Mouse (Mus musculus) liver, adult 2 months (tissue): Measurements from ENCODE around the gene Ndufv1. TPM values are rescaled to one million over a fixed set of nuclear protein-coding genes. Genes with fewer than 3 reads are reported as not detected.
A peak's percentile ranks its signal among the peaks of the same experiment; 100 is the strongest.
"Not testable (repeated sequence)": the region's sequence is repeated elsewhere in the genome, so short reads cannot be mapped to it uniquely, and the experiment has no call there.

Experiments used
- DNase-seq: peaks from one replicate; pipeline ENCODE4 v3.0.0-alpha.2; 2011; ENCODE audit warnings: low read depth, low spot score; ENCODE audit errors: extremely low read depth
- H3K27ac ChIP-seq: fragments of 200-500 bp; replicated peaks from 2 replicates; pipeline ENCODE4 v1.5.1; 2012; ENCODE audit warnings: low read depth, mild to moderate bottlenecking, control low read depth, inconsistent platforms, low read length; ENCODE audit not compliant: insufficient read depth
- H3K27me3 ChIP-seq: fragments of 200-500 bp; 2 replicates; pipeline ENCODE4 v1.6.1; 2012; ENCODE audit warnings: mild to moderate bottlenecking, moderate library complexity, low read length, inconsistent platforms; ENCODE audit not compliant: control insufficient read depth, insufficient read depth
- H3K36me3 ChIP-seq: fragments of 200-500 bp; 2 replicates; pipeline ENCODE4 v1.6.1; 2012; ENCODE audit warnings: low read length, inconsistent platforms; ENCODE audit not compliant: control insufficient read depth, insufficient read depth
- H3K4me1 ChIP-seq: fragments of 200-500 bp; 2 replicates; pipeline ENCODE4 v1.6.1; 2011; ENCODE audit warnings: low read length; ENCODE audit not compliant: control insufficient read depth, insufficient read depth
- H3K4me3 ChIP-seq: fragments of 200-500 bp; 2 replicates; pipeline ENCODE4 v1.5.1; 2011; ENCODE audit warnings: low read depth, mild to moderate bottlenecking, control low read depth, low read length, moderate library complexity; ENCODE audit not compliant: insufficient read depth
- H3K79me2 ChIP-seq: fragments of 200-500 bp; 2 replicates; pipeline ENCODE4 v1.6.1; 2012; ENCODE audit warnings: inconsistent platforms, mild to moderate bottlenecking, low read length, moderate library complexity; ENCODE audit not compliant: control insufficient read depth, insufficient read depth
- H3K9ac ChIP-seq: fragments of 200-500 bp; 2 replicates; pipeline ENCODE4 v1.6.1; 2012; ENCODE audit warnings: low read depth, mild to moderate bottlenecking, control low read depth, inconsistent platforms, low read length
- CTCF ChIP-seq: fragments of 200-500 bp; IDR thresholded peaks from 2 replicates; pipeline ENCODE4 v1.5.1; 2011; ENCODE audit warnings: low read depth, low read length, control low read depth
- POLR2A ChIP-seq: fragments of 200-500 bp; IDR thresholded peaks from 2 replicates; pipeline ENCODE4 v1.6.1; 2011; ENCODE audit warnings: low read length, control low read depth; ENCODE audit not compliant: insufficient read depth; ENCODE audit errors: extremely low read depth
- WGBS: fragments of 180-500 bp; shearing (Covaris S2); methylation state at CpG from one replicate; pipeline ENCODE4 v1.1.7; 2018; 5-methylcytosine and 5-hydroxymethylcytosine counted together
- polyA plus RNA-seq: library from polyadenylated mRNA; depleted of rRNA; stranded (reverse); fragments of >200 nt; gene quantifications from 2 replicates; pipeline ENCODE4 v1.2.3, GENCODE M21; 2012
- total RNA-seq: library from RNA; depleted of rRNA; stranded (reverse); fragments of >200 nt; gene quantifications from 2 replicates; pipeline ENCODE4 v1.2.3, GENCODE M21; 2014

Ndufv1 gene
- total and polyA plus RNA-seq, 2 experiments, result 189 to 239 TPM

DNA sequence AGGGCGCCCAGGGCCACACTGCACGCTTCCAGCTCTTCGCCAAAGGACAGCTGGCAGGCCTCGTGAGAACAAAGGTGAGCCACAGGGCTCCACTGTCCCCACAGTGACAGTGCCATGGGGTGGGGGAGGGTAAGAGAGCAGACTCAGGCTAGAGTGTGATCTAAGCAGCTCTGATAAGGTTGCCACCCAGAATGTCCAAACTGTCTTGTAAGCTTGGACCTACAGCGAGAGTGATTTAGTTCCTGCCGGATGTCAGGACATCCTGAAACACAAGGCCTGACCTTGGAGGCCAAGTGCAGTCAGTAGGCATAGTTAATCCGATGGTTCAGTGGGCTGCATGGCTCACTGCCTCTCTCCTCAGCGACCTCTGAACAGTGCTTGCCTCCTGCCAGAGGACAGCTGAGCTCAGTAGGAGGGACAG is 27.3 kb downstream of the Ndufv1 start:
- Histone ChIP-seq H3K4me3 (no peak overlapping the region), H3K27me3 (no peaks in the 10 kb centered on the region), H3K27ac (peak overlapping the region; percentile 97), H3K9ac (peak overlapping the region; percentile 0; the same call in 1 of the 2 replicates), H3K79me2 (no peaks in the 10 kb centered on the region), H3K36me3 (peaks cover 3% of the 10 kb centered on the region; the same call in 1 of the 2 replicates), H3K4me1 (peaks cover 28% of the 10 kb centered on the region)
- peak; percentile 94 for DNase-seq
- WGBS, result 5% methylated on average over 8 of the region's 8 CpGs
- TF ChIP-seq POLR2A (no peak), CTCF (no peak)

DNA sequence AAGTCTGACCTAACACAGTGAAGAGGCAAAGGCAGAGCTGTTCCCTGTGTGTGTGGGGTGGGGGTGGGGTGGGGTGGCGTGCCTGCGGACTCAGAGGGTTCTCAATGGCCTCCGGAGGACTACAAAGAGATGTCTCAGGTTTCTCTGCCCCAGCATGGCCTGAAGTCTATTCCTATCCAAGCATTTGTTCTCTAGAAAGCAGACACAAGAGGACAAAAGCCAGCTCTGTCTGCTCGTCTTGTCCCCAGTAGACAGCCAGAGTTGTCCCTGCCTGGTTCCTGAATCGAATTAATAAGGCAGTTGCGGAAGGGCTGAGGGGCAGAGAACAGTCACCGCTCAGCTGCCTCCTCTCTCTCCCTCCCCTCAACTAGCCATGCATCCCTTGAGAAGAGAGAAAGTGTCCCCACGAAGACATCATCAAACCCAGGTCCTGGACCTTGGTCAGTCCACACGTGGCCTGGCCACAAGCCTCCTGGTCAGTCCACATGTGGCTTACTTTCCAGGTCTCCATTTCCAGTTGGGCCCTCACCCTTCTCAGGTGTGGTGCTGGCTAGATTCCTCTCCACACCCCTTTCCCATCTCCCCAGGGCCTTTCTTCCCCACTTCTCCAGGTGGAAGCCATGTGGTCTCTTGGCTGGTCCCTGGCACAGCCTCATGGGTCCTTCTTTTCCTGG is 28.9 kb downstream of the Ndufv1 start:
- WGBS, result 78% methylated on average over 9 of the region's 9 CpGs
- peak; percentile 34 for DNase-seq

DNA sequence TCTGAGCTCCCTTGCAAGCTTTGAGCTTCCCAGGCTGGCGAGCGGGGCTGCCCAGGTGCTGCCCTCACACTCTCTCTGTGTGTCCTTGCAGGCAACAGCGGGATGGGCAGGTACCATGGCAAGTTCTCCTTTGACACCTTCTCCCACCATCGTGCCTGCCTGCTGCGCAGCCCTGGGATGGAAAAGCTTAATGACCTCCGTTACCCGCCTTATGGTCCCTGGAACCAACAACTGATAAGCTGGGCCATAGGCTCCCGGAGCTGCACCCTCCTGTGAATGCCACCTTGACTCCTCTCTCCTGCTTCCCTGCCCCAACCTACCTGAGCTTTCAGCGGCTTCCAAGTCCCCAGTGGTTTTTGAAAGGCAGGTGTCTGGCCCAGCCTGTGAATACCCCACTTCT is 31.7 kb downstream of the Ndufv1 start:
- WGBS, result 89% methylated on average over 9 of the region's 9 CpGs
- H3K27ac ChIP-seq, result no peak overlapping the region
- TF ChIP-seq CTCF, result no peak
- TF ChIP-seq POLR2A, result no peak
- no peak overlapping the region for H3K9ac ChIP-seq
- H3K79me2 ChIP-seq, result no peaks in the 10 kb centered on the region
- no peak overlapping the region for H3K4me3 ChIP-seq
- H3K36me3 ChIP-seq, result no peaks in the 10 kb centered on the region
- DNase-seq, result no peak
- peaks cover 16% of the 10 kb centered on the region for H3K4me1 ChIP-seq
- H3K27me3 ChIP-seq, result no peaks in the 10 kb centered on the region

More for the DNA sequence above, 28.9 kb downstream of the Ndufv1 start:
- Histone ChIP-seq H3K9ac (no peak overlapping the region), H3K27me3 (no peaks in the 10 kb centered on the region), H3K27ac (no peak overlapping the region), H3K79me2 (no peaks in the 10 kb centered on the region), H3K36me3 (peaks cover under 1% of the 10 kb centered on the region; the same call in 1 of the 2 replicates), H3K4me3 (no peak overlapping the region), H3K4me1 (peaks cover 28% of the 10 kb centered on the region)
- TF ChIP-seq CTCF, result no peak
- TF ChIP-seq POLR2A, result no peak

DNA sequence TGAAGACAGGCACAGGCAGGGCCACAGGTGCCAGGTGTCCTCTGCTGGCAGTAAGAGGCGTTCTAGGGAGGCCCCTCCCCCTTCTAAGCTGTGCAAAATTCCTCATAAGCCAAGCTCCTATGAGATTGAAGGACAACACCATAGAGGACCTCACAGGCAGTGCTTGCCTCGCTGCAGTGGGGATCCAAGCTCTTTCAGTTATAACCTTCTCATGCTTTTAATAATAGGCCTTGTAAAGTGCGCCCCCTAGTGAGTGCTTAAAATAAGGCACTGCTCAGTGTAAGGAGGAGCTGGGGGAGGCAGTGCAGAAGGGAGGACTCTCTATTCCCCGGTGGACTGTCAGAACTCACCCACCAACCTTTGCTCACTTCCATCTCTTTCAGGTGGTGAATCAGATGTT is 32.3 kb downstream of the Ndufv1 start:
- Histone ChIP-seq H3K9ac (no peak overlapping the region), H3K27me3 (no peaks in the 10 kb centered on the region), H3K4me3 (no peak overlapping the region), H3K4me1 (peaks cover 10% of the 10 kb centered on the region), H3K36me3 (no peaks in the 10 kb centered on the region), H3K79me2 (no peaks in the 10 kb centered on the region), H3K27ac (no peak overlapping the region)
- 12% methylated on average over 4 of the region's 4 CpGs for WGBS
- no peak for TF ChIP-seq POLR2A
- peak; percentile 58 for TF ChIP-seq CTCF
- peak; percentile 64 for DNase-seq

DNA sequence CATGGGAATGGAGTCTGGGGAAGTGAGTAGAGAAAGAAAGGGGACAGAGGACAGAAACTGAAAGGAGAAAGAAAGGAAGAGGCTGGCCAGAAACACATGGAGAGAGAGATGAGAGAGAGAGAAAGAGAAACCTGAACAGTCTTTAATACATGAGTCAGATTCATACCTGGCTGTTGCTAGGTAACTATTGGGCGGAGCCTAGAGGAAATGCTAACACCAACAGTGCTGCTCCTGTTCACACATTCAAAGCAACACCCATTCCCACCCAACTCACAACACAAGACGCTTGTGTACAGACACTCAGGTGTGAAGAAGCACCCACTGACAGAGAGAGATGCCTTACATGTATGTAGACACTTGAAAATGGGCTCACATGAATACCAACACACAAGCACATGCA is 36.7 kb downstream of the Ndufv1 start:
- H3K36me3 ChIP-seq, result no peaks in the 10 kb centered on the region
- TF ChIP-seq CTCF, result no peak
- TF ChIP-seq POLR2A, result no peak
- 90% methylated on average over 2 of the region's 2 CpGs for WGBS

DNA sequence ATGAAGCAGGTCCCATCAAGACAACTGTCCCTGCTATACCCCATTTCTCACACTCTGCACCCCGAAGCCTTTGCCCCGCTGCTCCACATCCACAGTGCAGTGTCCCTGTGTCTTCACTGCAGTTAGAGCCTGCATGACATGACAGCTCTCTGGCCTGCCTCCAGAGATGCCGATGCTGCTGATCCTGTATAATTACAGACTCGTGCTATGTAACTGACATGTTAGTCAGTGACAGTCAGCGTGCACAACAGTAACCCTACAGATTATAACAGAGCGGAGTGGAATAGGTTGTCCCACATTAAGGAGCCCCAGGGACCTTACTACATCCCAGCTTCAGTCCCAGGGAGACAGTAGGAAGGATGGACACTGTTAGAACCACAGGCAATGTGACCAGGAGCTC is 38.0 kb downstream of the Ndufv1 start:
- not testable (repeated sequence) for H3K4me3 ChIP-seq, H3K79me2 ChIP-seq, DNase-seq, H3K4me1 ChIP-seq, H3K9ac ChIP-seq, H3K27me3 ChIP-seq, H3K36me3 ChIP-seq, H3K27ac ChIP-seq
- 91% methylated on average over 6 of the region's 6 CpGs for WGBS

More for the DNA sequence above, 36.7 kb downstream of the Ndufv1 start:
- Histone ChIP-seq H3K27ac (no peak overlapping the region), H3K27me3 (no peaks in the 10 kb centered on the region), H3K4me1 (no peaks in the 10 kb centered on the region), H3K79me2 (no peaks in the 10 kb centered on the region), H3K4me3 (no peak overlapping the region), H3K9ac (no peak overlapping the region)
- no peak for DNase-seq
